Mouse (Mus musculus): ENCODE data around the gene Znrf1. TPM values are rescaled to one million over a fixed set of nuclear protein-coding genes. Genes with fewer than 3 reads are reported as not detected.
"Not testable (repeated sequence)": the region's sequence is repeated elsewhere in the genome, so short reads cannot be mapped to it uniquely, and the experiment has no call there.

Znrf1 gene
- total RNA-seq, 2 experiments from 2014 or later: 106 to 116 TPM

GRCm38 (mm10) chr8:111626933-111627332 lies 91.0 kb downstream of the Znrf1 start:
- DNase-seq (ENCODE audit: extremely low spot score in 1 of 2, low spot score in 1 of 2): no peak

- DNase-seq (ENCODE audit: extremely low spot score in 1 of 2, low spot score in 1 of 2): no peak
These were observed 92.0 kb downstream of the Znrf1 start for GRCm38 (mm10) chr8:111627923-111628322.

- no peak for DNase-seq (ENCODE audit: extremely low spot score in 1 of 2, low spot score in 1 of 2)
These were observed 92.5 kb downstream of the Znrf1 start for GRCm38 (mm10) chr8:111628401-111628800.

- DNase-seq (ENCODE audit: extremely low spot score in 1 of 2, low spot score in 1 of 2): no peak
These were observed 93.1 kb downstream of the Znrf1 start for GRCm38 (mm10) chr8:111628894-111629501.

GRCm38 (mm10) chr8:111630105-111630521 lies 94.2 kb downstream of the Znrf1 start, which contains the start of gene Ldhd:
Gene Ldhd, minus strand, starts transcription at chr8:111630374.
- DNase-seq (ENCODE audit: extremely low spot score in 1 of 2, low spot score in 1 of 2): peak in 1 of 2 experiments; percentile 38

- no peak for DNase-seq (ENCODE audit: extremely low spot score in 1 of 2, low spot score in 1 of 2)
These were observed 95.7 kb downstream of the Znrf1 start for GRCm38 (mm10) chr8:111631589-111631988.

GRCm38 (mm10) chr8:111632976-111633375 lies 97.1 kb downstream of the Znrf1 start:
- DNase-seq (ENCODE audit: extremely low spot score in 1 of 2, low spot score in 1 of 2): no peak

- DNase-seq (ENCODE audit: extremely low spot score in 1 of 2, low spot score in 1 of 2): no peak
These were observed 102.2 kb downstream of the Znrf1 start for GRCm38 (mm10) chr8:111638086-111638485.

- no peak for DNase-seq (ENCODE audit: extremely low spot score in 1 of 2, low spot score in 1 of 2)
These were observed 105.2 kb downstream of the Znrf1 start for GRCm38 (mm10) chr8:111641064-111641463.

- no peak for DNase-seq (ENCODE audit: extremely low spot score in 1 of 2, low spot score in 1 of 2)
These were observed 106.6 kb downstream of the Znrf1 start for GRCm38 (mm10) chr8:111642496-111642895.

GRCm38 (mm10) chr8:111642939-111643263 lies 107.0 kb downstream of the Znrf1 start:
- no peak for DNase-seq (ENCODE audit: extremely low spot score in 1 of 2, low spot score in 1 of 2)

- DNase-seq (ENCODE audit: extremely low spot score in 1 of 2, low spot score in 1 of 2): peak; percentile 89 to 92
These were observed 107.6 kb downstream of the Znrf1 start, which contains the start of gene Zfp1 for GRCm38 (mm10) chr8:111643264-111644141. Gene Zfp1, plus strand, starts transcription at chr8:111643401.

- DNase-seq (ENCODE audit: extremely low spot score in 1 of 2, low spot score in 1 of 2): not testable (repeated sequence)
These were observed 108.6 kb downstream of the Znrf1 start for GRCm38 (mm10) chr8:111644286-111645051.

GRCm38 (mm10) chr8:111645715-111646114 lies 109.8 kb downstream of the Znrf1 start:
- no peak for DNase-seq (ENCODE audit: extremely low spot score in 1 of 2, low spot score in 1 of 2)

- no peak for DNase-seq (ENCODE audit: extremely low spot score in 1 of 2, low spot score in 1 of 2)
These were observed 112.9 kb downstream of the Znrf1 start for GRCm38 (mm10) chr8:111648834-111649233.

- no peak for DNase-seq (ENCODE audit: extremely low spot score in 1 of 2, low spot score in 1 of 2)
These were observed 114.8 kb downstream of the Znrf1 start for GRCm38 (mm10) chr8:111650651-111651050.

- DNase-seq (ENCODE audit: extremely low spot score in 1 of 2, low spot score in 1 of 2): no peak
These were observed 117.6 kb downstream of the Znrf1 start for GRCm38 (mm10) chr8:111653524-111653923.

- DNase-seq (ENCODE audit: extremely low spot score in 1 of 2, low spot score in 1 of 2): no peak
These were observed 121.5 kb downstream of the Znrf1 start for GRCm38 (mm10) chr8:111657312-111657854.

- DNase-seq (ENCODE audit: extremely low spot score in 1 of 2, low spot score in 1 of 2): no peak
These were observed 123.0 kb downstream of the Znrf1 start for GRCm38 (mm10) chr8:111658819-111659423.

GRCm38 (mm10) chr8:111662473-111662872 lies 126.6 kb downstream of the Znrf1 start:
- peak; percentile 53 to 88 for DNase-seq (ENCODE audit: extremely low spot score in 1 of 2, low spot score in 1 of 2)

Data from layer of hippocampus, postnatal 25 days (tissue).